Mouse (Mus musculus) olfactory bulb, adult 2 months (tissue): ENCODE data around the gene Hes3.

Experiments
- CTCF ChIP-seq: fragments of 200-500 bp; IDR thresholded peaks from 2 replicates; pipeline ENCODE4 v1.5.1; 2012; ENCODE audit warnings: low read depth, mild to moderate bottlenecking, low read length, moderate library complexity; ENCODE audit not compliant: insufficient read depth
- POLR2A ChIP-seq: fragments of 200-500 bp; IDR thresholded peaks from 2 replicates; pipeline ENCODE4 v1.6.1; 2012; ENCODE audit warnings: mild to moderate bottlenecking, low read depth, low read length, moderate library complexity; ENCODE audit not compliant: insufficient read depth

DNA sequence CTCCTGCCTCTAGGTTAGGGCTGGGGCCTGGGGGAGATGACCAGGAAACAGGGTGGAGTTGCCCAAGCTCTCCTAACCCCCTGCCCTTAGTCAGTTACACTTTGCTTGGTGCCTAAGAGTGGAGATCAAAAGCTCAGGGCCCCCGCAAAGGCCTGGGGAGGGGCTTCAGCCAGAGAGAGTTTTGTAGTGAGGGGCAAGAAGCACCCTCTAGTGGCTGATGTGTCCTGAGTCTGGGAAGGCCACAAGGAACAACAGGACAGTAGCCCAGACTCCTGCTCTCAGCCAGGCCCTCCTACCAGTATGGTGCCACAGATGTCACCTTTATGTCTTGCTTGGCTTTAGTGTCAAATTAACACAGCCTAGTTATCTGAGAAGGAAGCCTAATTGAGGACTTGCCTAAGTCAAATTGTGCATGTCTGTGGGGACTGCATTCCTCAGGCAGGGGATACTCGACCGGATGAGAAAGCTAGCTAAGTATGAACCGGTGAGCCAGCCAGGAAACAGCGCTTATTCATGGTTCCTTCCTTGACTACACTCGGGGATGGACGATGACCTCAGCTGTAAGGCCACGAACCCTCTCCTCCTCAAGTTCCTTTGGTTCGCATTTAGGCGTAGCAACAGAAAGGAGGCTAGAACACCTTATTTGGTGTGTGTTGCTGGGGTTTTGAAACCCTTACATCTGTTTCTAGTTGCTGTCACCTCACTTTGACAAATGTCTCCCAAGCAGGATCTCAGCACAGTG is 2.9 kb upstream of the Hes3 start:
- TF ChIP-seq POLR2A (no peak), CTCF (no peak)
